Mouse (Mus musculus) cortical plate, adult 2 months (tissue): ENCODE data around the gene Rom1. TPM values are rescaled to one million over a fixed set of nuclear protein-coding genes. Genes with fewer than 3 reads are reported as not detected.

ENCODE experiments used
- H3K27ac ChIP-seq: fragments of 200-500 bp; 2 replicates; pipeline ENCODE4 v1.5.1; 2012; ENCODE audit warnings: low read length, control low read depth, inconsistent platforms; ENCODE audit not compliant: insufficient read depth
- H3K4me1 ChIP-seq: fragments of 200-500 bp; 2 replicates; pipeline ENCODE4 v1.6.1; 2011; ENCODE audit warnings: low read length; ENCODE audit not compliant: control insufficient read depth, insufficient read depth
- H3K4me3 ChIP-seq: fragments of 200-500 bp; 2 replicates; pipeline ENCODE4 v1.5.1; 2011; ENCODE audit warnings: mild to moderate bottlenecking, low read length, control low read depth; ENCODE audit not compliant: insufficient read depth
- CTCF ChIP-seq: fragments of 200-500 bp; IDR thresholded peaks from 2 replicates; pipeline ENCODE4 v1.5.1; 2011; ENCODE audit warnings: mild to moderate bottlenecking, control low read depth, low read length; ENCODE audit not compliant: insufficient read depth; ENCODE audit errors: extremely low read depth
- POLR2A ChIP-seq: fragments of 200-500 bp; IDR thresholded peaks from 2 replicates; pipeline ENCODE4 v1.6.1; 2011; ENCODE audit warnings: mild to moderate bottlenecking, low read length, control low read depth; ENCODE audit not compliant: insufficient read depth; ENCODE audit errors: extremely low read depth
- polyA plus RNA-seq: library from polyadenylated mRNA; depleted of rRNA; stranded (reverse); fragments of >200 nt; gene quantifications from 2 replicates; pipeline ENCODE4 v1.2.3, GENCODE M21; 2012

The Rom1 gene
- polyA plus RNA-seq, 1 experiment: 9.2 TPM

DNA sequence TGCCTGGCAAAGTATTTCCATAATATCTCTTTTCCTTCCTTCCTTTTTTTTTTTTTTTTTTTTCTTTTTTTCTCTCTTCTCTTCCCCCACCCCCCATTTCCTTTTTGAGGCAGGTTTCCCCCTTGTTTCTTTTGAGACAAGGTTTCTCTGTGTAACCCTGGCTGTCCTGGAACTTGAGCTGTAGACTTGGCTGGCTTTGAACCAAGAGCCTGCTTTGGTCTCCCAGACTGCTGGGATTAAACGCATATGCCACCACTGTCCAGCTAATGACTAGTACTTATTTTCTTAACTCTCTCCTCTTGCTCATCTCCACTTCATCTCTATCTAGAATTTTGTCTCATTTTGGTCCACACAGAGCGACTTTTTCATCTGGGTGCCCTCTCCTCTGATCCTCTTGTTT, 13.9 kb upstream of the Rom1 start:
- peak overlapping the region; percentile 93; the same call in 1 of the 2 replicates for H3K4me3 ChIP-seq
- no peak overlapping the region for H3K27ac ChIP-seq
- TF ChIP-seq CTCF (no peak), POLR2A (no peak)
- H3K4me1 ChIP-seq: peaks cover 3% of the 10 kb centered on the region; the same call in 1 of the 2 replicates

DNA sequence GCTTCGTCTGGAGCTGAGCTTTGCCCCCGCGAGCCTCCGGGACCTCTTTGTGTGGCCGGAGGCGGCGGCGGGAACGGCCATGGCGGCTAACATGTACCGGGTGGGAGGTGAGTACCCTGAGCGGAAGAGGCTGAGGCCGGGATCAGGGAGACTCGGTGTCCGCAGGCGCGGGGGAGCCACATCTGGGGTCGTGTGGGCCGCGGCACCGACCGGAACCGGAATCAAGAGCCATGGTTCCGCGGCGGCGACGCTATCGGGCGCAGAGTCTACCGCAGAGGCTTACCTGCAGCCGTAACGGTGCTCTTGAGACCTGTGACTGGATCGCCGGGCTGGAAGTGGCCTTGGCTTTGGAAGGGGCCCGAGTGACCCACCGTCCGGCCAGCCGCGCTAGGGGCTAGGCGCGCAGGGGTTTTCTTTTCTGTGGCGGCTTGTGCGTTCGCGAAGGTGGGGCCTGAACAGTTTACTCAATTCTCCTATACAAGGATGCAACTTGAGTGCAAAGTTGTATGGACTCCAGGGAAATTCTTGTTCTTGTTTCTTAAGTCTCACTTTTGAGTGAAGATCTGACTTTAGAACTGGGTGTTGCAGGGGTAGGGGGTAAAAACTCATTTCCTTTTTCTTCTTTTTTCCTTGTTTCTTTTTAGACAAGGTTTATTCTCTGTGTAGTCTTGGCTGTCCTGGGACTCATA, 13.3 kb upstream of the Rom1 start:
- Histone ChIP-seq H3K4me1 (peaks cover 3% of the 10 kb centered on the region; the same call in 1 of the 2 replicates), H3K27ac (peak overlapping the region; percentile 93), H3K4me3 (peak overlapping the region; percentile 93)
- TF ChIP-seq CTCF (no peak), POLR2A (no peak)

DNA sequence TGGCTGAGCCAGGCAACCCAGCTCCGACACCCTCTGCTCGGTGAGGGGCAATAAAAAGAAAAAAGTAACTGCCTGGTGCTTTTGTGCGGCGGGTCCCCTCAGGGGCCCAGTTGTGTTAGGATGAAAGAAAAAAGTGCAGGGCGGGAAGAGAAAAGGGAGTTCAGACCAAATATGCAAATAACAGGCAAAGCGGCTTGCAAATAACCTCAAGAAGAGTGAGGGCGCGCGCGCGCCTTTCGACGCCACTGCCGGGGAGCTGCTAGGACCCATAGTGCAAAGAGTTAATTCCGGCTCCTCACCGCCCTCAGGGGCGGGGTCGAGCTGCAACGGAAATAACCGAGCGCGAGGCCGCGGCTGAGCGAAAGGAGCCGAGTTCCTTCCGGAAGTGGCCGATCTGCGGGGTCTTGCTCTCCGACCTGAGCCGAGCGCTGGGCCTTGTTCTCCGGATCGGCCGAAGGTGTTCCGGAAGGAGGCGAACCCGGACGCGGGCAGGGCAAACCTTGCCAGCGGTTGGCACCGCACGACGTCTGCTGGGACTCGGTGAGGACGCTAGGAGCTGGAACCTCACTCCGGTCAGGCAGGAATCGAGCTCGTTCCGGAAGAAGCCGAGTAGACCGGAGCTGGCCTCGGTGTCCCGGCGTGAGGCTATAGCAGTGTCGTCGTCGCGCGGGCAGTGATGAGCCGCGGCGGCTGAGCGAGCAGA, 12.5 kb upstream of the Rom1 start, which contains the start of gene Mta2:
TSS of gene Mta2 (plus strand) at position 361 of the 703 bp plus-strand sequence.
- peak within 1 kb of the TSS; percentile 93 for H3K27ac ChIP-seq
- H3K4me3 ChIP-seq: peak within 1 kb of the TSS; percentile 93
- H3K4me1 ChIP-seq: peaks cover 3% of the 10 kb centered on the region; the same call in 1 of the 2 replicates
- TF ChIP-seq POLR2A: peak; percentile 42; the same call in 1 of the 2 replicates
- no peak for TF ChIP-seq CTCF

DNA sequence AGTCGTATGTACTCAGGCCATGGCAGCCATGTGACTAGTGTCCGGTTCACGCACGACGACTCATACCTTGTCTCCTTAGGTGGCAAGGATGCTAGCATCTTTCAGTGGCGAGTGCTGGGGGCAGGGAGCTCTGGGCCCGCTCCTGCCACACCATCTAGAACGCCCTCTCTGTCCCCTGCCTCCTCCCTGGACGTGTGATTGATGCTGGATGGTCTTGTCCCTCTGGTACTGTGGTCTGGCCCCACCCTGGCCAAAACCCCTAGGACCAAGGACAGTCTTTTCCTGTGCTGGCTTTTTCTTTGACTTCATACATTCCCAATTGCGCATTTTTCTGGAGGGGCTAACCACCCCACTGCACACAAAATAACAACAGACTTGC, 12.0 kb upstream of the Rom1 start:
- TF ChIP-seq CTCF: no peak
- no peak for TF ChIP-seq POLR2A
- peaks cover 3% of the 10 kb centered on the region; the same call in 1 of the 2 replicates for H3K4me1 ChIP-seq
- no peak overlapping the region for H3K27ac ChIP-seq

DNA sequence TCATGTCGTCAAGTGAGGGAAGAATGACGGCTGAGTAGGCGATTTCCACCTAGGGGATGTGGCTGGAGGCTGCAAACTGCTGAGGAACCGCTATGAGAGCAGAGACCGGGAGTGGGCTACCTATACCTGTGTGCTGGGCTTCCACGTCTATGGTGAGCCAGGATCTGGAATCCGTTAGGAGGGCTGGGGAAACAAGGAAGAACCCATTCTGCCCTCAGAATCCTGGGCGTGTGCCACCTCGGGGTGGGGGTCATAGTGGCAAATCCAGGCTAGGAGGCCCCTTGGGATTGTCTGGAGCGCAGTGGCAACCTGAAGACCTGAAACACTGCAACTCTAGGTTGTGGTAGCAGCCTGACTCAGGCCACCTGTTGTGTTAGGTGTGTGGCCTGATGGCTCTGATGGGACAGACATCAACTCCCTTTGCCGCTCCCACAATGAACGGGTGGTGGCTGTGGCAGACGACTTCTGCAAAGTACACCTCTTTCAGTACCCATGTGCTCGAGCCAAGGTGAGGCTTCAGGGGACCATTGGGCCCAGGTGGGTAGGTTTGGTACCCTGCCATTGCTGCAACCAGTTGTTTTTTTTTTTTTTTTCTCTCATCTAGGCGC, 11.5 kb upstream of the Rom1 start:
- TF ChIP-seq POLR2A (no peak), CTCF (no peak)
- Histone ChIP-seq H3K4me3 (no peak overlapping the region; the same call in 1 of the 2 replicates), H3K4me1 (peaks cover 3% of the 10 kb centered on the region; the same call in 1 of the 2 replicates), H3K27ac (no peak overlapping the region)

More for the DNA sequence above, 12.0 kb upstream of the Rom1 start:
- H3K4me3 ChIP-seq: peak overlapping the region; percentile 93; the same call in 1 of the 2 replicates

DNA sequence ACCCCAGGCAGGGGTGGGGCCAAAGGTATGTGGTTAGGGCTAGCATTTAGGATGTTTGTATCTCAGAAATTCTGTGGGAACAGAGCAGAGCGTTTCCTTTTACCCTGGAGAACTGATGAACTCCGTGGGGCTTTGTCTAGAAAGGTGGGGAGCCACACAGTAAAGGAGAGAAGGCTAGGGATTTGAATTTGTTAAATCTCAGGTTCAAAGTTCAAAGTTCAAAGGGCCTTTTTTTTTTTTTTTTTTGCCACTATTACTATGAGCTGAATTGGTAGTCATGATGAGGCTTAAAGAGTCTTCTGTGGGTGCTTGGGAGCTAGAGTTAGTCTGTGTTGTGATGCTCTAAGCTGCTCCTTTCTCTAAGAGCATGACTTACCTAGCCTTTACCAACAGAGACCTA, 7.6 kb upstream of the Rom1 start:
- no peak overlapping the region for H3K27ac ChIP-seq
- no peak overlapping the region for H3K4me3 ChIP-seq
- no peaks in the 10 kb centered on the region for H3K4me1 ChIP-seq
- TF ChIP-seq POLR2A (no peak), CTCF (no peak)

DNA sequence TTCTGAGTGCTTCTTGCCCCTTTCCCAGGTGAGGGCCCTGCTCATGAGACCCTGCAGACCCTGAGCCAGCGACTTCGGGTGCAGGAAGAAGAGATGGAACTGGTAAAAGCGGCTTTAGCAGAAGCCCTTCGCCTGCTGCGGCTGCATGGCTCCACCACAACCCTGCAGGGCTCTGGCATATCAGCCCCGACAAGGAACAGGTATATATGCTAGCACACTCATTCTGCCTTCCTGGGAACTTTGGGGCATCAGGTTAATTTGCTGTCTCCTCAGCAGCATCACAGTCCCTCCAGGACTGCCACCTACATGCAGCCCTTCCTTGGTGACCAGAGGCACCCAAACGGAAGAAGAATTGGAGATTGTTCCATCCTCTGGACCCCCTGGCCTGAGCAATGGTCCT, 1.6 kb upstream of the Rom1 start:
- Histone ChIP-seq H3K4me3 (no peak overlapping the region), H3K27ac (no peak overlapping the region), H3K4me1 (no peaks in the 10 kb centered on the region)
- TF ChIP-seq POLR2A (no peak), CTCF (no peak)

GRCm38 (mm10) chr19:8930117-8930516, 961 bp upstream of the Rom1 start:
- TF ChIP-seq CTCF (no peak), POLR2A (no peak)
- H3K27ac ChIP-seq: no peak overlapping the region
- peak overlapping the region; percentile 17 for H3K4me3 ChIP-seq
- no peaks in the 10 kb centered on the region for H3K4me1 ChIP-seq

DNA sequence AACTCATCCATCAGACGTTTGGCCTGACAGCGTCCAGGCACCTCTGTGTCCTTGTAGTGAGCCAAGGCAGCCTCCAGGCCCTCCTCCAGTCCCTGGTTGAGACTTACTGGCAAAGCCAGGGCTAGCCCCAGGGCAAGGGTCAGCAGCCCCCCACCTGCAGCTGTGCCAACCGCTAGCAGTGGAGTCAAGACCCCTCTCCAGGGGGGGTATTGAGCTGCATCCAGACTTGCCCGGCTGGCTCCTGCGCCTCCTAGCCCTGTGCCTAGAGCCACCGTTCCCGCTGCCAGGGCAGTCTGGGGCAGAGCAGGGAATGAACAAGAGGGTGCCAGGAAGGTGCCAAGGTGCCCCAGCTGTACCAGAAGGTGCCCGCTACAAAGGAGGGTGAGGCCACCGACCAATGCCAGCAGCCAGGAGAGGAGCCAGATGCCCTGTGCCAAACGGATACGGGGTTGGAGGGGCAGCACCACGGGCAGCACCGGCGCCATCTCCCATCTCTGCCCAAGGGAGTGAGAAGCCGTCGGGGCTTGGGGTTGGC, 400 bp downstream of the Rom1 start:
- TF ChIP-seq CTCF (no peak), POLR2A (no peak)
- no peaks in the 10 kb centered on the region for H3K4me1 ChIP-seq
- no peak overlapping the region for H3K27ac ChIP-seq
- H3K4me3 ChIP-seq: peak overlapping the region; percentile 17
